Mouse (Mus musculus) ovary, adult 18-20 months (tissue): ENCODE results near the gene Myo9b.
"Not testable (repeated sequence)": the region's sequence is repeated elsewhere in the genome, so short reads cannot be mapped to it uniquely, and the experiment has no call there.

Experiments
- DNase-seq: peaks from one replicate; pipeline ENCODE4 v3.0.0; 2022; ENCODE audit warnings: low spot score, mixed read lengths

The Myo9b gene

DNA sequence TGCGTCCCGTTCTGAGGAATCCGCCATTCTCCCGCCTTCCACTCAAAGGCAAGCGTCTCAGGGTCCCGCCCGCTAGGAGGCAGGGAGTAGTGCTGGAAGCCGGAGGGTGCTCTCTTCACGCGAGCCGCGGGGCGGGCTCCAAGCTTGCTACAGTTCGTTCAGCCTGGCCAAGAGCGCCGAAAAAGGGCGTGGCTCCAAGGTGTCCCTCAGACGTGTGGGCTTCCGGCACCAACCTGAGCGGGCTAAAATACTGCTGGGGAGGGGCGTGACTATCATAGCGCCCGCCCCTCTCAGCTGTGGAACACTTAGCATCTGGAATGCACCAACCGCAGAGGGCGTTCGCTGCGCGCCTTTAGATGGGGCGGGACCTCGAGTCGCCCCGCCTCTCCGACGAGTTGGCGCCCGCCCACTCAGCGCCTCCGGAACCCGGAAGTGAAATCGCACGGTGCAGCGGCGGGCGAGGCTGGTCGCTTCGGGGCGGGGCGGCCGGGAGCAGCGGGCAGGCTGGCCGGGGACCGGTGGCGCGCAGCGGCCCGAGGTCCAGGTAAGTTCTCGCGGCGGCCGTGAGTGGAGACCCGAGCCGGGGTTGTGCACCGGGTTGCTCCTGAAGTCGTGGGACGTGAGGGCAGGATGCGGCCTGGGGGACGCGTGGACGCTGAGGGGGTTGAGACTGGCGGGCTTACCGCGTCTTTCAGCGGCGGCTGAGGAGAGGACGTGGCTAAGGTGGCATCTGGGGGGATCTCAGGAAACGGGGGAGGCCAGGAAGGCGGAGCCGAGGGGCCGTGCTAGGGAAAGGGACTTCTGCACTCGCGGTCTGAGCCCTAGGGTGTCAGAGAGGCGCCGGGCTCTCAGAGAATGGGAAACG is at the start of gene Myo9b, which contains the start of gene Haus8:
Gene Myo9b, plus strand, starts transcription at position 429 of the 865 bp plus-strand sequence.
Gene Haus8, minus strand, starts transcription at position 649 of the 865 bp plus-strand sequence.
- DNase-seq, result peak; percentile 98

DNA sequence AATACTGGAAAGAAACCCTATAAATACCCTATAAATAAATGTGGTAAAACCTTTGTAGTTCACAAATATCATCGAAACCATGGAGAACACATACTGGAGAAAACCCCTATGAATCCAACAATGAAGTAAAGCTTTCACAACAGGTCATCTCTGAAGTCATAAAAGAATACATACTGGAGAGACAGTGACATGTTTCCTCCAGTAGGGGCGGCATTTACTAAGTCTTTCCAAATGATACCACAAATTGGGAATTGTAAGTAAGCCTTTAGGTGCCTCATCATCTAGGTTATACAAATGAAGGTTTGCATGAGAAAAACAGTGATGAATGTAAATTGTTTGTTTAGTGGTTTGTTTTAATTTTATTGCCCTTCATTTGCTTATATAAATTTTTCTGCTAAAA is 48.0 kb upstream of the Myo9b start:
- no peak for DNase-seq

DNA sequence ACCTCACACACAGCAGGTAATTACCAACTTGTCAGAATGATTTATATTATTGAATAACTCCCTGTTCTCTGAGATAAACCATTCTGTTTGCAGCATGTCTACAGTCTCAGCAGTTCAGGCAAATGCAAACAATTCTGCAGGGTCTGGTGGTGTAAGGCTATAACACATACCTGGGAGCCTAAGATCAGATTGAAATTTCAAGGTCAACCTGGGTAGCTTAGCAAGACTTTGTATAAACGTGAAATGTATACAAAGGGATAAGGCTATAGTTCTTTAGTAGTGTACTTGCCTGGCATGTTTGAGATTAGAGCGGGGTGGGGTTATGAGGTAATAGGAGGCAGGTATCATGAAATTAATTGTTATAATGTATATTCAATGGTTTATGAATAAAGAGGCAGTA is 29.8 kb upstream of the Myo9b start:
- DNase-seq, result no peak

DNA sequence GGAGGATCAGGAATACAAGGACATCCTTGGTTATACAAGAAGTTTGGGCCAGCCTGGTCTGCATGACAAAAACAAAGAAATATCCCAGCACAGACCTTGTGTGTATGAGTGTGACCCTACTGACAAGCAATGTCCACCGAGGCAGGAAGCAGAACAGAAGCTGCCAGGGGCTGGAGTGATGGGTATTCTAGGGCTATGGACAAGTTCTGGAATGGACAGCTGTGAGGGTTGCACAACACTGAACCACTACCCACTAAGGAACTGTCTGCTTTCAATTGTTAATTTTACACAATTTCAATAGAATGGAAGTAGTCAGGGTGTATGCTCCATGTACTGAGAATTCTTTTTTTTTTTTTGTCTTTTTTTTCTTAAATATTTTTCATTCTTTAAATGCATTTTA is 24.3 kb upstream of the Myo9b start:
- no peak for DNase-seq

DNA sequence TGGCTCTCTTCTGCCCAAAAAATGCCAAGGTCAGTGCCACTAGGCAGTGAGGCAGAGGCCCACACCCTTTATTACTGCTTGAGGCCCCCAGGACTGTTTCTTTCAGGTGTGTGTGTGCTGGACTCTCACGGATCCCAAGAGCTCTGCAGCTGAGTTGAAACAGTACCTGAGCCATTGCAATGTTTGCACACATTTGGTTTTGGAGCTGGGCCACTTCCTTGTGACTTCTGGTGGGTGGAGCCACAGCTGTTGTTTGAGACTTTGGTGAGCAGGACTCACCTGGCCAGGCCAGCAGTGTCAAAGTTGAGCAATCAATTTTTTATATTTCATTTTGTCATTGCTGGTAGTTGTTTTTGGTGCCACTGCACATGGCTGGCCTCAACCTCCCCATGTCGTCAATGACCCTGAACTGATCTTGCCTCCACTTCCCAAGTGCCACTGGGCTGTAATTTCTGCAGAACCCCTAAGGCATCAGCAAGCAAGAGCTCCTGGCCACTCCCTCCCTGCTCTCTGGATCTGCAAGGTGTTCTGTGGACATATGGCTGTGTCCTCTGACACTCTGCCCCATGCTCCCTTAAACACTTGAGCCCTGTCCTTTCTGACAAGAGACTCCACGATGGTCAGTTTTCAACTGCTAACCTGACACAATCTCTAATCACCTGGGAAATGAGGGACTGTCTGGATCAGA is 15.8 kb upstream of the Myo9b start:
- no peak for DNase-seq

DNA sequence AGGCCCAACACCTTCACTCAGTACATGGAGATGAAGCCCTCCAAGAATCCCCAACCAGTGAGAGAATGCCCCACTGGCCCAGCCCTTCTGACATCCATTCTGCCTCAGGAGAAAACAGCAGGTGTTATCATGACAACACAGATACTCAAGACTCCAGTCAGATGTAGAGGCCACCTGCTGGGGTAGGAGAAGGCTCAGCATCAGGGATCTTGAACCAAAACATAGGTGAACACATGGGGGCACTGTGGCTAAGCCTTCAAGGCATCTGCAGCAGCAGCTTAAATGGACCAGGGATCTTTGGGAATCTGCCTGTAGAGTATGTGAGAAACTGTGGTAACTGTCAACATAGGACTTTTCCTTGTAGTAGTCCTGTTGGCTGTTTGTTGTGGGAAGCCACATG is 11.3 kb upstream of the Myo9b start:
- no peak for DNase-seq

DNA sequence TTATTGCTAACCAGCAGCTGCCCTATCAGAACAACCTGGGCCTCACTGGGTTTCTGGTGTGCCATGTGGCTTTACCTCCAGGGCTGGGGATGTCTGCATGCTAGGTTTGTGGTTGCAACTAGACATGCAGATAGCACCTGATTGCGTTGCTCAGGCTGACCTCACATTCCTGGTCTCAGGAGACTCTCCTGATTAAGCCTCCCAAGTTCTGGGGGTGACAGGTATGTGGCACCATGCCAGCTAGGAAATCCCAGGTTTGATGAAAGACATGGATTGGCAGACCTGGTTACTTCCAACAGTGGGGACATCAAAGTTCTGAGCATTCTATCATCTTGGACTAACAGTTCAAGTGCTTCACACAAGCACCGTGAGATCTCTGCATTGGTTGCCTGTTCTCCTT is 4.8 kb upstream of the Myo9b start:
- no peak for DNase-seq

DNA sequence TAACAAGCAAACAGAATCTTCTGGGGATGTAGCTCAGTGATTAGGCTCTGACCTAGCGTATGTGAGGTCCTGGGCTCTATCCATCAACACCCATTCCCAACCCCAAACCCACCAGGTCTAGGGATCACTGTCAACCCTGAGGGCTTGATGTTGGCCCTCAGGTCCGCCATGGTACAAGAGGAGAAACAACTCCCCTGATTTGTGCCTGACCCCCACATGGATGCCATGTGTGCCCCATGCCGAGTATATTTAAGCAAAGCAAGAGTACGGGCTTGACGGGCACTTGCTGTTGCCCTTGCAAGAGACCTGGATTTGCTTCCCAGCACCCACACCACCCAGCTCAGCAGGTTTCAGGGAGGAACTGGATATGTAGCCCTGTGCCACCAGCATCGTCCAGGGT is 4.2 kb upstream of the Myo9b start:
- DNase-seq, result not testable (repeated sequence)

DNA sequence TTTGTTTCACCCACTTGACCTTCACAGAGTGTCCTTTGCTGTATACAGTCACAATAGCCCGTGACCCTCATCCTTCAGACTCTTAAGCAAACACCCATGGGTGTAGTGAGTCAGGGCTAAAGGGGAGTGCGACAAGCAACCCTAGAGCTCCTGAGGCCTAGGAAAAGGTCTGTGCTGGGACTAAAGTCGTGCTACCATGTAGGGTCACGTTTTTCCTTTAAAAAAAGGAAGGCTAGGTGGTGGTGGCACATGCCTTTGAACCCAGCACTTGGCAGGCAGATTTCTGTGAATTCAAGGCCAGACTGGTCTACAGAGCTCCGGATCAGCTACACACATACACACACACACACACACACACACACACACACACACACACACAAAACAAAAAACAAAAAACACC is 884 bp upstream of the Myo9b start:
- DNase-seq, result no peak

DNA sequence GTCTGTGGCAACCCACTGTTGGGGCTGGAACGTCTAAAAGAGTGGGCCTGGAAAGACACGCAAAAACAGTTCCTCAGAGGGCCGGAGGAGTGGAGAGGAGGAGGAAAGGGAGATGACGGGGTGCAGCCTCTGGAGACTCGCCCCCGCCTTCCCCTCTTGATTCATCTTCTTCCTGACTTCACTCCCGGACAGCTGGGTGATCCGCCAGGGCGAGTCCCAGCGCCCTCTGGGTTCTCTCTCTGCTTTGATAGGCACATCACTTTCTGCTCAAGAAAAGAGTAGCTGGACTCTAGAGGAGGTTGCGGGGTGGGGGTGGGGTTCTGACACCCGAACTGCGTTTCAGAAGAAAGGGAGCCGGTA is 617 bp downstream of the Myo9b start:
- peak; percentile 25 for DNase-seq

DNA sequence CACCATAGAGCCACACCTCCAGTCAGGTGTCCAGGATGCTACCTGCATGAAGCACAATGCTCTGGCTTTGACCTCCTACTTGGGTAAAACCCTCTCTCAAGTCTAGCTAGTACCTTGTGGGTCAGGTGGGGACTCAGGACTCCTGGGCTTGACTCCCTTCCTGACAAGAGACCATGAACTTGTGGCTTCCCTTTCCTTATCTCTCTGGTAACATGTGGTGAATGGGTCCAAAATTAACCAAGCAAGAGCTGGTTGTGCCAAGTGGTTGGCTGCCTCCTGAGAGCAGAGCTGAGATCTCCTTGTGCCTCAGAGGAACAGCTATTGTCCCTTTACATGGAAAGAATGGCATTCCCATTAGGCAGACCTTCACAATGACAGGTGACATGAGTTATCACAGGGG is 2.0 kb downstream of the Myo9b start:
- no peak for DNase-seq

DNA sequence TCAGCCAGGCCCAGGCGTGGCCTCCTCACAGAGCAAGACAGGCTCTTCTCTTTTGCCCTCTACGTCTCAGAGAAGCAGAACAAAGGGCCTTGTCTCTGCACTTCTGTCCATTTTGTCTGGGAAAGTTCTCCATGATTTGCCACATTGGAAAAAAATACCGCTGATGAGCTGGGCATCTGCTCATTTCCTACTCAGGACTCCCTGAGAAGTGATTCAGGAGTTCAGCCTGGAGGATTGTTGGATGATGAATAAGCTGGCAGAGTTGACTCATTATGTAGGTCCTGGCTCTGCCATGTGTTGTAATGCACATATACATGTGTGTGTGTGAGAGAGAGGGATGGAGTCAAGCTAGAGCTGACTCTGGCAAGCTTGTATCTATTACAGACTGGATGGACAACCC is 3.7 kb downstream of the Myo9b start:
- no peak for DNase-seq

DNA sequence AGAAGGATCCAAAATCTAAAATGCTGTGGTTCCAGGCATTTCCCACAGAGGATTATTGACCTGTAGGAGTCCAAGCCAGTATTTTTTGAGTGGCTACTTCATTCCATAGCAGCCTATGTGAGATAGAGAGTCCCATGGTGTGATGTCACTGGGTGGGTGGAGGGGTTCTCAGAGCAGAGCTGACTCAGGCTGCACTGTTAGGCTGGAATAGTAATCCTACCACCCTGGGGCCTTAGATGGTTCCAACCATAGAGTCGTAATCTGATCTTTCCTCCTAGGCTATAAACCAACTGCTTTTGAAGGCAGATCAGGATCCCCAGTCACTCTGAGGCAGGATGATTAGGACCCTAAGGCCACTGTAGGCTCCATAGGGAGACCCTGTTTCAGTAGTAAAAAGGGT is 6.9 kb downstream of the Myo9b start:
- not testable (repeated sequence) for DNase-seq

DNA sequence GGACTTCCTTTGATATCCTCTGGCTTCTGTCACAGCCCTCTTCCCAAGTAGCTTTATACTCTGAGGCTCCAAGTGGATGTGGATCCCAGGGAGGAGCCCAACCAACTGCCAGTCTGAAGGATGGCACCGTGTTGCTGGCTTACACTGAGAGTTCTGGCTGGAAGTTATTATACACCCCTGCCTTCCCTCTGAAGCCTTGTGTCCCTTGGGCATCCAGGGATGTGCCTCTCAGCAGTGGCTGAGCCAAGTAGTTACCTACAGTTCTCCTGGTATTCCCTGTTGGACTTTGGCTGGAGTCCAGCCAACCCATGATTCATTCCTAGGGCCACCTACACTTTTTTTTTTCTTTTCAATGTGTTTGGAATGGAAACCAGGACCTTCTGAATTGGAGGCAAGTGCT is 9.2 kb downstream of the Myo9b start:
- not testable (repeated sequence) for DNase-seq

DNA sequence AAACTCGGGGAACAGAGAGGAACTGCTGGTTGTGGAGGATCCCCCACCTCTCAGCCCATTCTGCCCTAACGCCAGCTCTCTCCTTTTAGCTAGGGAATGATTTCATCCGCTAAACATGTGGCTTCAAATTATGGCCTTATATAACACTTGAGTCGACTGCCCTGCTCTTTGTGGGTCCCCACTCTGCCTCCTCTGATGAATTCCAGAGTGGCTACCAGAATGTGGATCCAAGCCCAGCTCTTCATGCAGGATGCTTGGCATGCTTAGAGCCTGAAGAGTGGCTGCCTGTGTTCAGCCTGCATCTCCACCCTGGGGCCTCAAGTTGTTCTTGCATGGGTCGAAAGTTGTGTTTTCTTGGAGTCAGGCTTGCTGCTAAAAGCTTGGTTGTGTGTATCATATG is 10.1 kb downstream of the Myo9b start:
- no peak for DNase-seq

DNA sequence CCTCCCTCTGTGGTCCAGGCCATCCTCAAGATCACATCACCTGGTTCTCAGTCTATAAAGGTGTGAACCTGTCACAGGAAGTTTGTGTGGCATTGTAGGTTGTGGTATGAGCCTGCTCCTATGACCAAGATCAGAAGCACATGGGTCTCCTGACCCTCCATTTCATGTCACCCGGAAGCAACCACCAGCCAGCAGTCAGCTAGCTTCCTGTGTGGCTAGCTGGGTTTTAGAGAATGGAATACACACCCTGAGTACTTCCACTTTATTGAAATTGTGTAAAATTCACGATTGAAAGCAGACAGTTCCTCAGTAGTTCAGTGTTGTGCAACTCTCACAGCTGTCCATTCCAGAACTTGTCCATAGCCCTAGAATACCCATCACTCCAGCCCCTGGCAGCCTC is 13.7 kb downstream of the Myo9b start:
- DNase-seq, result not testable (repeated sequence)

DNA sequence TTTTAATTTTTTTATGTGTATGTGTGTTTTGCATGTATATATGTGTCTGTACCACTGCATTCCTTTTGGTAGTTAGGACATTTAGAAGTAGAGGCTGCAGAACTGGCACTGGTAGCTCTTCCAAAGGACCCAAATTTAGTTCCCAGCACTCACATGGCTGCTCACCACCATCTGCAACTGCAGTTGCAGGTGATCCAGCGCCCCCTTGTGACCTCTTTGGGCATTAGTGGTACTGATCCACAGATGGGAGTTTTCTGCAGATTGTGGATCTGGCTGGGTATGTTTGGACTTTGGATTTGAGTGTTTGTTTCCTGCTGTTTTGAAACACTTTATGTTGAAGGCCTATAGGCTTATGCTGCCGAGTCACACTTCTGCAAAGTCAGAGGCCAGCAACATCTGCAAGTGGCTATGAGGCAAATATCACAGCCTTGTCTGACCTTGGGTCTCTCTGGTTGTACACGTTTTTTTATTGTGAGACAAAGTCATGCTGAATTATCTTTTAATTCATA is 16.0 kb downstream of the Myo9b start:
- no peak for DNase-seq

DNA sequence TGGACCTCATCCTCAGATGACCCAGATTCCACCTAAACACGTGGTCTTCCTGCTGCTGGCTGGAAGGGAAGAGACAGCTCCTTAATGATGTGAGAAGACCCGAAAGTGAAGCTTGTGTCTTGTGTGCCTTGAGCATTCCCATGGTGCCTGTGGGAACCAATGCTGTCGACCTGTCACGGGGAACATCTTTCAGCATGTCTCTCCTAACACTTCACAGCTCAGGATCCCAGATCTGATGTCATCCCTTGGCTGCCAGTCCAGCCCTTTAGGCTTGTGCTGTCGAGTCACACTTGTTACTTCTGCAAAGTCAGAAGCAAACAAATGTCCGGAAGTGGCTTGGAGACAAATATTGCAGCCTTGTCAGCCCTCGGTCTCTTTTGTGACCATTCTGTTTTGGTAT is 16.6 kb downstream of the Myo9b start:
- DNase-seq, result no peak

DNA sequence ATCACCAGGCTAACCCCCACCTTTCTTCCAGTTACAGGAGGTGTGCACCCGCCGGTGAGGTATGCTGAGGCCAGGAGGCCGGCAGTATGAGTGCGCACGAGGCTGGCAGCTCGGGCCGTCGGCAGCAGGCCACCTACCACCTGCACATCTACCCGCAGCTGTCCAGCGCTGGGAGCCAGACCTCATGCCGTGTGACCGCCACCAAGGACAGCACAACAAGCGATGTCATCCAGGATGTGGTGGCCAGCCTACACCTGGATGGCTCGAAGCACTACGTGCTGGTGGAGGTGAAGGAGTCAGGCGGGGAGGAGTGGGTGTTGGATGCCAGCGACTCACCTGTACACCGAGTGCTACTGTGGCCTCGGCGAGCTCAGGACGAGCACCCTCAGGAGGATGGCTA is 17.7 kb downstream of the Myo9b start:
- DNase-seq, result no peak

DNA sequence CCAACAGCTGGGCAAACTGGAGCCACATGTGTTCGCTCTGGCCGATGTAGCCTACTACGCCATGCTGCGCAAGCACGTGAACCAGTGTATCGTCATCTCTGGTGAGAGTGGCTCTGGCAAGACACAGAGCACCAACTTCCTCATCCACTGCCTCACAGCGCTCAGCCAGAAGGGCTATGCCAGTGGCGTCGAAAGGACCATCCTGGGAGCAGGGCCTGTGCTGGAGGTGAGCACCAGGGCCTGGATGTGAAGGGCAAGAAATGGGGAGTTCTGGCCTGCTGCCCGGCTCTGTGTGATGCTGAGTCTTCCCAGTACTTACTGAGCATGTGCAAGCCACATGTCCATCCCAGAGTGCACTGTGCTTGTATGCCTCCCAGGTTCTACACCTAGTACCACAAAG is 18.4 kb downstream of the Myo9b start:
- DNase-seq, result no peak

DNA sequence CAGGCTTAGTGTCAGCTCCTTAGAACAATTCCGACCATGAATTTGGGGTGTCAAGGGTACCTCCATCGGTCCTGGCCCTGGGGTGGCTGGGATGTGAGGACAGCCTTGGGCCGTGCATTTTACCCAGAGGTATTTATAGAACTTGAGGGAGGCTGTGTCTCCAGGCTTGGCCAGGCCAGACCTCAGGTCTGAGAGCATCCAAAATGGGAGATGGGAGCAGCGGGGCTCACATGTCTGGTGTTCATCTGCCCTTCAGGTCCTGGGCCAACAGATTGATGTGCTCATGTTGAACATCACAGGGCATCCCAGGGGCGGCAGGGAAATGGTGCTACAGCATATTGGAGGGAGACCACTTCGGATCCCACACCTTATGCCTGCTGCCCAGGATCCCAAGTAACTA is 18.8 kb downstream of the Myo9b start:
- DNase-seq, result no peak

DNA sequence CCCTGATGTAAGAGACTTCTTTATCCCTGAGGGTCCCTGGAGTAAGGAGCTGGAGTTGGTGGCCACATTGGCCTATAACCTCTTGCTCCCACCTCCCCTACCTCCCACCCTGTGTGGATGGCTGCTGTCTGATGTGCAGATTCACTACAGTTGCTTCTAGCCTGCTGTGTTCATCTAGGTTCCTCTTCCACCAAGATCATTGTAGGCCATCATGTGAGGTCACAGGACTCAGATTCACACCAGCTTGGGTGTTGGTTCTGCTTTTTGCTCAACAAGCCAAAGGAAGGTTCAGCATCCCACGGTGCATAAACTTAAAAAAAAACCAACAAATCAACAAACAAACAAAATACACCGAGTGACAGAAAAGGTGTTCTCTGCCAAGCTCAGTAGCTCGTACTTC is 21.4 kb downstream of the Myo9b start:
- not testable (repeated sequence) for DNase-seq

DNA sequence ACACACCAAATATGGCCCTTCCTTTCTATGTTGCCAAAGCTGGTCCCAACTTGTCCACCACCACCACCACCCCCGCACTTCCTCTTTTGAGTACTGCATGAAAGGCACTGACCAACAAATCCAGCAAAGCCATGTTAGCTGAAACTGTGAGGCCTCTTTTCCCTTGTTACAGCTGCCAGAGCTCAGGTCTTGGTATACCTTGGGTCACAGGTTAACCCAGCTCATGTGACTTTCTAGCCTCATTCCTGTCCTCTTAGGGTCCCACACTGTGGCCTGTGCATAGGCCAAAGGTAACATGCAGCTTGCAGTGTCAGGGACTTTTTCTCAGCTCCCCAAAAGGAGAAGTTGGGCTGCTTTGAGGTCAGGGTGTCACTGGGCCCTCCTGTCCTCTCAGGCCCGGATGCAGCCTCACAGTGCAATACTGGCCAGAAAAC is 23.7 kb downstream of the Myo9b start:
- no peak for DNase-seq
